Mouse (Mus musculus): ENCODE results near the gene Slitrk5.

DNA sequence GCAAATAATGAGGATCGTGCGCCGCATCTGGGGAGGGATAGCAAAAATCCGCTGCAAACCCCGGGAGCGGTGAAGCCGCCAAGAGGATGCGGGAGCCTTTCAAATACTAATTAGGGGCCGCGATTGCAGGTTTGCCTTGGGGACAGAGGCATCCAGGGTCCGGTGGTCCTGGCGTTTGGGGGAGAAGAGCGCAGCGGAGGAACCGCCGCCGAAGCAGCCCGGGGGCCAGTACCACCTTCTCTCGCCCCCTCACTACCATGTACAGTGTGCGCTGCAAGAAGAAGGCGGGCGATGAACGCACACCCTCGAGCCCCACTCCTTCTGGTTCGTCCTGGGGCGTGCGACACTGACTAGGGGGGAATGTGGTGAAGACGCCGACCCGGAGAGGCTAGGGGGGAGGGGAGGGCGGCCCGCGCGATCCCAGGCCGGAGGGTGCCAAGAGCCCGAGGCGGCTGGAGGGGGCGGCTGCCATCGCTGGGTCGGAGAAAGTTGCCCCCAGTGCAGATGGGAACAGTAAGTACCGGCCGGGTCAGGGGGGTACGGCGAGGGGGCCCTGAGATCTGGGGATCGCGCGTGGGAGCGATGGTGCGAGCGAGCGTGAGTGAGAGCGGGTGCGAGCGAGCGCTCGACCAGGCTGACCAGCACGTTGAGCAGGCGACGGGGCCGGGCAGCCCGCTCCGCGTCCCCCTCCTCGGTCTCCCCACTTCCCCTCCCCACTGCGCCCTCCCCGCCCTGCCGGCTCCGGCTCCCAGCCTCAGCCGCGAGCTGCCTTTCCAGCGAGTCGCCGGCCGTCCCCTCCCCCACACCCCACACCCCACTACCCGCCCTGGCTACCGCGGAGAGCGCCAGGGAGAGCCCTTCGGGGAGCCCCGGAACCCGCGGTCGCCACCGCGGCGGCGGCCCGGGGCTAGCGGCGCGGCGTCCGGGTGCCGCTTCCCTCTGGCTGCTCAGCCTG lies 591 bp downstream of the Slitrk5 start:
- no peak for TF ChIP-seq GATA1 (IDR thresholded peaks at IDR 0.05; ENCODE audit: borderline replicate concordance, low read length)
- no peak for TF ChIP-seq FLI1 (IDR thresholded peaks at IDR 0.05; ENCODE audit: low read length)

All from megakaryocyte, embryonic 14.5 days (primary cell).